In the genomic region with DNA sequence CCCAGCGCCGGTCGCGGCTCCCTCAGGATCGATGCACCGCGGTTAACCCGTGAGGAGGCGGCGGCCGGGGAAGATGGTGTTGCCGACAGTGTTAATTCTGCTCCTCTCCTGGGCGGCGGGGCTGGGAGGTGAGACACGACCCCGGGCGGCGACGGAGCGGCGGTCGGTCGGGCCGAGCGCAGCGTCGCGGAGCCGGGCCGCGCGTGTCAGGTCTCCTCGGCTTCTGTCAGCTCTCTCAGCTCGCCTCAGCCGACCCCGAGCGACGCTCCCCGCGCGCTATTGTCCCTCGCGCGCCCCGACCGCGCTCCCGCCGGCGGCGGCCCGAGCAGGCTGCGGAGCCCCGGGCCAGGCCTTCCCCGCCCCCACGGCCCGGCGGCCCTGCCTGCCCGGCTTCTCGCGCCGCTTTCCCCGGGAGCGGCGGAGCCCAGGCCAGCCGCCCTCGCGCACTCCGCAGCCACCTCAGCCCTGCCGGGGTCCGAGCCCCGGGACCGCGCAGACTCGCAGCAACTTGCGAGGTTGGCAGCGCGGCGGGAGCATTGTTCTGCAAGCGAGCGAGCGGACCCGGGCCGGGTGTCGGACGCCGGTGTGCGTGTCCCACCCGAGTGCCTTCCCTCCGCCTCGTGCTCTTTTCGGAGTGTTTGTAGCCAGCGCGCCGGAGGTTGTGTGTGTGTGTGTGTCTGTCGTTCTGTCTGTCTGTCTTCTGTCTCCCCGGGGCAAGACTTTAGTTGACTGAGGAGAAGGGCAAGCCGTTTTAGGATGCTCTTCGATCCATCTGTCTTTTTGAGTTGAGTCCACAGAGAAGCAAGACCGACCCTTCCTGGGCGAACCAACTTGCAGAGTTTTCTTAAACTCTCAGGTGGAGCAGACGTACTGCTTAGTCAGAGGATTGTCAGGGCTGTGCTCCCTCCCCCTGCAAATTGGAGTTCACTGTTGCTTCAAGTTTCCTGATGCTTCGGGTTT, we compare ENCODE assay signal across 8 mouse cellular contexts. TPM values are rescaled to one million over a fixed set of nuclear protein-coding genes. Genes with fewer than 3 reads are reported as not detected.
A peak's percentile ranks its signal among the peaks of the same experiment; 100 is the strongest.
DNase-seq lines count a peak whose midpoint lies in the region; ATAC-seq and TF ChIP-seq lines count a peak whose summit lies in the region.

No protein-coding gene starts in this region.

- H3K9me3 ChIP-seq in forebrain, postnatal 0 days (ENCODE audit: low read length): no peaks in the 10 kb centered on the region
- no peaks in the 10 kb centered on the region for H3K9me3 ChIP-seq in hindbrain, embryonic 11.5 days (ENCODE audit: control insufficient read depth, low read length)

- H3K27ac ChIP-seq in forebrain, postnatal 0 days (ENCODE audit: low read depth, low read length): peak overlapping the region; percentile 97
- peak overlapping the region; percentile 97 for H3K27ac ChIP-seq in hindbrain, embryonic 11.5 days (ENCODE audit: low read depth, low read length)

- H3K9ac ChIP-seq in forebrain, postnatal 0 days: peak overlapping the region; percentile 90
- peak overlapping the region; percentile 96 for H3K9ac ChIP-seq in hindbrain, embryonic 11.5 days (ENCODE audit: low read depth, low read length)

- H3K4me2 ChIP-seq in forebrain, postnatal 0 days (ENCODE audit: low read depth): peak overlapping the region; percentile 69
- H3K4me2 ChIP-seq in hindbrain, embryonic 11.5 days (replicated peaks; ENCODE audit: low read depth, low read length): peak overlapping the region; percentile 68

- POLR2A ChIA-PET in Patski (lab: Charles Lee): interaction anchor here (0.5 kb wide), 1 partner anchor 23 kb away, joined by 3 read pairs; a partner anchor contains a TSS

- no peaks in the 10 kb centered on the region for H3K36me3 ChIP-seq in forebrain, postnatal 0 days (ENCODE audit: insufficient read depth)
- no peaks in the 10 kb centered on the region for H3K36me3 ChIP-seq in hindbrain, embryonic 11.5 days (ENCODE audit: control insufficient read depth, insufficient read depth, low read length)

- ATAC-seq in Patski: peak; percentile 22
- peak; percentile 66 for ATAC-seq in forebrain, postnatal 0 days
- ATAC-seq in hindbrain, embryonic 11.5 days (ENCODE audit: low FRiP score): peak; percentile 83

- no peak for TF ChIP-seq CTCF in Patski (IDR thresholded peaks at IDR 0.05)
- TF ChIP-seq CTCF in forebrain, postnatal 0 days (IDR thresholded peaks at IDR 0.05; ENCODE audit: low read depth): no peak

- CTCF ChIA-PET in Patski (lab: Charles Lee): no interaction called here

- H3K27me3 ChIP-seq in Patski: no peaks in the 10 kb centered on the region
- H3K27me3 ChIP-seq in forebrain, postnatal 0 days (ENCODE audit: insufficient read depth, low read length): no peaks in the 10 kb centered on the region
- H3K27me3 ChIP-seq in hindbrain, embryonic 11.5 days (ENCODE audit: control insufficient read depth, insufficient read depth, low read length): no peaks in the 10 kb centered on the region

- in situ Hi-C loops in Patski (cut with MboI; ENCODE audit: low pct_unique_long_range_greater_than_20kb): loop anchor here (10.0 kb wide), 2 partner anchors 255 to 395 kb away; no protein-coding TSS in a partner anchor

- WGBS in forebrain, postnatal 0 days: under 1% methylated on average over 73 of the region's 103 CpGs
- WGBS in hindbrain, embryonic 11.5 days: under 1% methylated on average over 68 of the region's 103 CpGs

- no peak for DNase-seq in Patski (ENCODE audit: low read depth, low spot score)
- DNase-seq in cerebellum, adult 18-20 months: peak; percentile 55 to 74
- DNase-seq in forebrain, postnatal 0 days: peak; percentile 49
- peak; percentile 75 for DNase-seq in hindbrain, embryonic 11.5 days (ENCODE audit: low spot score)
- DNase-seq in layer of hippocampus, postnatal 36 days: peak; percentile 42 to 51
- peak; percentile 67 to 75 for DNase-seq in lung, postnatal 4 days
- peak; percentile 9 for DNase-seq in retina, postnatal 7 days (ENCODE audit: low read depth, low spot score)
- DNase-seq in urinary bladder, postnatal 36 days (ENCODE audit: low spot score in 2 of 2): peak; percentile 30 to 38

- H3K4me1 ChIP-seq in forebrain, postnatal 0 days (ENCODE audit: insufficient read depth): 0 out of 2 replicates have a peak, but pooled peaks cover 5% of the 10 kb centered on the region
- H3K4me1 ChIP-seq in hindbrain, embryonic 11.5 days (replicated peaks; ENCODE audit: control insufficient read depth, insufficient read depth, low read length): no peaks in the 10 kb centered on the region

- peak overlapping the region; percentile 96 for H3K4me3 ChIP-seq in forebrain, postnatal 0 days (ENCODE audit: low read depth, low read length)
- peak overlapping the region; percentile 96 for H3K4me3 ChIP-seq in hindbrain, embryonic 11.5 days (ENCODE audit: low read depth, low read length)

RNA-seq across cellular contexts. Expression of a gene that starts 0.6 kb away (rescaled TPM):
- polyA plus RNA-seq in Patski (2021): 108 TPM
- total RNA-seq in forebrain, postnatal 0 days (2014; rRNA removed): 19.1 and 21.8 TPM in 2 replicates
- polyA plus RNA-seq in forebrain, postnatal 0 days (2015; fragmentation: Nextera tagmentation; extraction: Ambion mirVana): 38.1 and 47.1 TPM in 2 replicates
- polyA plus RNA-seq in hindbrain, embryonic 11.5 days (2014; fragmentation: Nextera tagmentation; extraction: Ambion mirVana): 64.9 and 65.5 TPM in 2 replicates
- total RNA-seq in layer of hippocampus, postnatal 36 days (2021): 10 to 100 TPM; 67.5 to 68.7 TPM

RNA-seq across cellular contexts. Expression of a gene that starts 22.4 kb away (rescaled TPM):
- polyA plus RNA-seq in Patski (2021): 17.1 TPM
- 33.9 and 37.3 TPM in 2 replicates for total RNA-seq in forebrain, postnatal 0 days (2014; rRNA removed)
- polyA plus RNA-seq in forebrain, postnatal 0 days (2015; fragmentation: Nextera tagmentation; extraction: Ambion mirVana): 8.5 and 16.5 TPM in 2 replicates
- polyA plus RNA-seq in hindbrain, embryonic 11.5 days (2014; fragmentation: Nextera tagmentation; extraction: Ambion mirVana): 11.1 and 14.2 TPM in 2 replicates
- total RNA-seq in layer of hippocampus, postnatal 36 days (2021): 10 to 100 TPM; 33.9 to 35.3 TPM

RNA-seq across cellular contexts. Expression of a gene that starts 23.4 kb away (rescaled TPM):
- 0.54 TPM for polyA plus RNA-seq in Patski (2021)
- total RNA-seq in forebrain, postnatal 0 days (2014; rRNA removed): 1.4 TPM in 2 replicates
- 1.4 and 1.5 TPM in 2 replicates for polyA plus RNA-seq in forebrain, postnatal 0 days (2015; fragmentation: Nextera tagmentation; extraction: Ambion mirVana)
- 0.39 and 0.62 TPM in 2 replicates for polyA plus RNA-seq in hindbrain, embryonic 11.5 days (2014; fragmentation: Nextera tagmentation; extraction: Ambion mirVana)
- 1 to 10 TPM in 1 of 2 experiments, under 1 TPM in 1; 0.62 to 1.2 TPM for total RNA-seq in layer of hippocampus, postnatal 36 days (2021)

Comparison
In these comparisons a context has a peak if more than half of its experiments do, and no peak if none do; other contexts are left out.
1. ATAC-seq: peak in every context shown above with its lines; median percentile 83 in hindbrain, embryonic 11.5 days; 66 in forebrain, postnatal 0 days; 22 in Patski.